Mouse (Mus musculus) lung, adult 18-20 months (tissue): ENCODE results near the gene Tpx2.

Source experiments
- DNase-seq, 2 experiments: peaks; one replicate each; pipeline ENCODE4 v3.0.0; 2022; ENCODE audit warnings: mixed read lengths in 2 of 2

Tpx2 gene

GRCm38 (mm10) chr2:152821023-152821422 is 26.7 kb upstream of the Tpx2 start:
- peak; percentile 78 to 83 for DNase-seq

- DNase-seq: no peak
Measured at GRCm38 (mm10) chr2:152821566-152821965, 26.2 kb upstream of the Tpx2 start.

- no peak for DNase-seq
Measured at GRCm38 (mm10) chr2:152823770-152824169, 24.0 kb upstream of the Tpx2 start.

DNA sequence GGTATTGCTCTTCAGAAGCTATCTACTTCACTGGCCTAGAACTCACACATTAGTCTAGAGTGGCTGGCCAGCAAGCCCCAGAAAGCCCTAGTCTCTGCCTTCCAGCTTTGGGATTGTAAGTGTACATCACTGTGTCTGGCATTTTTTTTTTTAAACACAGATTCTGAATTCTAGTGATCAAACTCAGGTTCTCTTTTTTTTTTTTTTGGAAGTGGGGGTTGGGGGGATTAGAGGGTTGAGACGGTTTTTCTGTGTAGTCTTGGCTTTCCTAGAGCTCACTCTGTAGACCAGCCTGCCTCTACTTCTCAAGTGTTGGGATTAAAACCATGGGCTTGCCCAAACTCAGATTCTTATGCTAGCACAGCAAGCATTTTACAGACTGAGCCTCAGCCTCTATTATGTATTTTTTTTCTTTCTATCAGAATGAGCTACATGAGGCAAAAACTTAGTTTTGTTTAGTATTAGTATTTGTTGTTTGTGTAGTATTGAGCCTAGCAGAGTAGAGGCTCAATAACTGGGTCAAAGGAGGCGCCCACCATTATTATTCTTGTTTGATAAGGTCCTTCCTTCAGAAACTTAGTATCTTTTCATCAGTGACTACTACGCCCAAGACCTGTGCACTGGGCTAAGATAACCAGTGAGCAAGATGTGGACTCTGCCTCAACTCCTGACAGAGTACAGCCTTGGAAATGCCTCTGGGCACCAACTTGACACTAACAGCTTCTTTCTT is 23.2 kb upstream of the Tpx2 start:
- DNase-seq: no peak

- no peak for DNase-seq
Measured at GRCm38 (mm10) chr2:152825168-152825697, 22.5 kb upstream of the Tpx2 start.

DNA sequence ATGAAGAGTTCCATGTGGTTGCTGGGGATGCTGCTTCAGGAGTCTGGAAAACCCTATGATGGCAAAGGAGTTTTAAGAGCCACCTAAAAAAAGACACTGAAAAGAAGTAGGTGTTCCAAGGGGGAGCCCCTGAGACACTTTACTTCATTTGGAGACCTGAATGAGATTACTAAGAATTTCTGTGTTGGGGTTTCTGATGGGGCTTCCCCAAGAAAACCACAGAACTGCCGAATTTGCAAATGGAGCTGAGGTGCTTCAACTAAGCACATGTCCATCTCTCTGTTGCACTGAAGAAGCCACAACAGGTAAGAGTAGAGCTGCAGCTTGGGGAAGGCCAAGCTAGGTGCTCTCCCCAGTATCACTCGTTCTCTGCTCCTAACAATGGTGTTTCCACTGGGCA is 22.1 kb upstream of the Tpx2 start:
- no peak for DNase-seq

DNA sequence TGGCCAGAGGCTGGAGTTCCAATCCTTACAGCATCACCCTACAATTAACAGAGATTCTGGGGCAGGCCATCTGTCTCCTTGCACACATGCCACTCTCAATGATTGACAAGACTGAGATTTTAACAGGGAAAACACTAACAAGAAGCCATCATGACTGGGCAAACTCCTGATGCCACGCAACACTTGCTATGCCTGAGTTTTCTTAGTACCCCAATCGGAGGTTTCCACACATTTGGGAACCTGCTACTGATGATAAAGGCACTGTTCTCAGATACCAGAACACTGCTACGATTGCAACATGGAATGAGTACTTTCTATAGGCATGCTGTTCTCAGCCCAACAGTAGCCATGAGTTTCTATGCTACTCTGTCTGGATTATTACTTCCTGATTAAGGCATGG is 21.3 kb upstream of the Tpx2 start:
- DNase-seq: no peak

DNA sequence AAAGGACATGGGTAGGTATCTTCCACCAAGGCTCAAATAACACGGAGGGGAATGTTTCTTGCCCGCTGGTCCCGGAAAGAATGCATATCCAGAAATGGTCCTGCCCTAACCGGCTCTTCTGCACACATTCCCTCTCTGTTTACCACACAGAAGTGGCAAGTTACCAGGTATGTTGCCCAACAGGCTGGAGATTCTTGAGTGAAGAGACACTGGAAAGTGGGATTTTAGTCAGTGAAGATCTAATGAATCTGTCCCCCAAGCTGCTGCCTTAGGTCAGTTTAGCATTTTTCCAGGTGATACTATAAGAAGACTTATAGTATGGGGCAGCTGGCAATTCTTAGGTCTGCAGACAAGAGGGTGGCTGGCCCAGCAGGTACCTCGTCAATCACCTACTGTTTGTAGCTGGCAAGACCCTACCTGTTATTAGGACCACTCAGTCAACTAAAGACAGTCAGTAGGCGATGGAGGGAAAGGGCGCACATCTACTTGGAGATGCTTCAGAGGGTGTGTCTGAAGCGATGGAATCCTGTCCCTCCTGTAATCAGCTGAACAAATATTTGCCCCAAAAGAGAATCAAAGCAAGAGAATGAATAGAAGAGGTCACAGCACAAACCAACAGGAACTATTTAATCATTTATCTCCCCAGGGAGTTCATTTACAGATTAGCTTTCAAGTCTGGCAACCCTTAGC is 20.3 kb upstream of the Tpx2 start:
- peak; percentile 76 to 85 for DNase-seq

GRCm38 (mm10) chr2:152828011-152828370 is 19.8 kb upstream of the Tpx2 start:
- DNase-seq: peak in 1 of 2 experiments; percentile 50

GRCm38 (mm10) chr2:152828532-152828931 is 19.2 kb upstream of the Tpx2 start:
- no peak for DNase-seq

GRCm38 (mm10) chr2:152829367-152829881 is 18.3 kb upstream of the Tpx2 start:
- DNase-seq: peak; percentile 54 to 65

- peak; percentile 95 to 97 for DNase-seq
Measured at GRCm38 (mm10) chr2:152830021-152830921, 17.5 kb upstream of the Tpx2 start.

DNA sequence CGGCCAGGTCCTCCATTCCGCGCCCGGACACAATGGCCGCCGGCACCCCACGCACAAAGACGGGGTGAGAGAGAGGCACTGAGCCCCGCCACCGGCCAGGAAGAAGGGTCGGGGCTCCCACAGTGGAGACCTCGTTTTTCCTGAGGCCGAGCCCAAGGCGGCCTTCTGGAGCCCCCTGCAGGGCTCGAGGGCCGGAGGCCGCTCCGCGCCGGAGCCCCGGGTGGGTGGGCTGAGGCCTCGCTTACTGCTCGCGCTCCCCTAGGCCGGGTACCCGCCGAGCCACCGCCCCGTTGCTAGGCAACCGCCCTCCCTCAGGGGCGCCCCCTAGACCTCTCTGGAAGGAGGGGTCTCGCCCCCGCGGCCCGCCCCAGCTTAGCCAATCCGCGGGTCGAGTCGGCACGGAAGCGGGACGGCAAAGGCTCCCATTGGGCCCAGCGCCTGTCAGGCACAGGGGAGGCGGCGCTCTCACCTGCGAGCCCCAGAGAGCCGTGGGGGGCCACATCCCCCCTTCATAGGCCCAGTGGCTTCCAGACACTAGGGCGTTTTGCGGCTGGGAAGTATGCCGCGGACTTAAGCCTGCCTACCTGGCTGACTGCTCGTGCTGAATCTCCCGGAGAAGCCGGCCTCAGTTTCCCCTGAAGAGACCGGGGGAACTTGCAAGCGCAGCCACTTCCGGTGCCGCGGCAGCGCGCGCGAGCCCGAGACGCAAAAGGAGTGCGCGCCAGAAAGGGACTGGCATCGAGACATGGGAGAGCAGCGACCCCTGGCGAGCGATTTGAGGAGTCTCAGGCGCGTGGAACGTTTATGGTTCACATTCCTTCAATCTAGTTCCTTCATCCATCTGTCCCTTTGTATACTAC is 16.5 kb upstream of the Tpx2 start, which contains the start of gene Bcl2l1:
Gene Bcl2l1 (minus strand): TSS at position 710 of the 860 bp plus-strand sequence.
- peak; percentile 97 to 98 for DNase-seq

DNA sequence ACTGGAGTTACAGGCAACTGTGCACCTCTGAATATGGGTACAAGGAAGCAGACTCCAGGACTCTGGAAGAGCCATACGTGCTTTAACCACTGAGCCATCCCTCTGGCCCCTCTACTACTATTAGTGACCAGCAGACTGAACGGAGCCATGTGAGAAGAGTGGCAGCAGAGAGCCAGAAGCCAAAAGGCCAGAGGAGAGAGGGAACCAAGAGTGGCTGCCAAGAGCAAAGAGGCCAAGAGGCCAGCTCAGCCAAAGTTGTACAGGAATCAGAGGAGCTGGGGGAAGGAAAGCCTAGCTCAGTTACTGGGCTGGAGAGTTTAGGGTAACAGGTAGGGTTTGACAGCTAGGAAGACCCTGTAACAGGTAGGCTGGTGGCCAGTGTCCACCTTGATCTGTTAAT is 8.5 kb upstream of the Tpx2 start:
- DNase-seq: no peak

- DNase-seq: no peak
Measured at GRCm38 (mm10) chr2:152842741-152843140, 5.0 kb upstream of the Tpx2 start.

- no peak for DNase-seq
Measured at GRCm38 (mm10) chr2:152847057-152847814, 528 bp upstream of the Tpx2 start.

DNA sequence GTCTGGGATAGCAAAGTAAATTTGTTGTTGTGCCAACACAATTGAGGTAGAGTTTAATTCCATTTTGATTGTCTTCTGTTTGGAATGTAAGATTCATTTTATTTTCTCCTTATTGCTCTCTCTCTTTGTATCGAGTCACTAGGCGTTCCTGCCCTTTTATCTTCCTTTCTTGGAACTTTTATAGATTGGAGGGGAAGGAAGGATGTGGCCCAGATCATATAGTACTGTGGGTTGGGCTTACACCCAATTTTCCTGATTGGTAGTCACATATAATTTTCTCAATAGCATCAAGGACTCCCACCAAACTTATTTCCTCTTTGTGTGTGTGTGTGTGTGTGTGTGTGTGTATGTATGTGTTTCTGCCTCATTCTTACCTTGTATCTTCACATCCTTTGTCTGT is 702 bp downstream of the Tpx2 start:
- no peak for DNase-seq

DNA sequence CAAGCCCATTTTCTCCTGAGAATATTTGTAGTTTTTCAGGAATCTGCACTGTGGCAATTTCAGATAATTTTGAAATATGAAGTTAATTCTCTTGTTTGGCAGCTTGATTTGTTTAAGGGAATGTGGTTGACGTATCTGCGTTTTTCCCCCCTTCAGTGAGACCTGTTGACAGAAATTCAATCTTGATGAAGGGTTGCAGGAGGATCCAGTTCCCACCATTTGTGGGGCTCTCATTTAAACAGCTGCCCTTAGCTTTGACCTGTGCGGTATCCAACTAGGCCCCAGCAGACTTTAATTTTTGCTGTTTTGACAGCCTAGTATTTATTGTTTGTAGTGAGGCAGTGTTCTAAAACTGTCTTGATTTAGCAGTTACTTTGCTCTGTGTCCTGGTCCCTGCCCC is 11.7 kb downstream of the Tpx2 start:
- no peak for DNase-seq

DNA sequence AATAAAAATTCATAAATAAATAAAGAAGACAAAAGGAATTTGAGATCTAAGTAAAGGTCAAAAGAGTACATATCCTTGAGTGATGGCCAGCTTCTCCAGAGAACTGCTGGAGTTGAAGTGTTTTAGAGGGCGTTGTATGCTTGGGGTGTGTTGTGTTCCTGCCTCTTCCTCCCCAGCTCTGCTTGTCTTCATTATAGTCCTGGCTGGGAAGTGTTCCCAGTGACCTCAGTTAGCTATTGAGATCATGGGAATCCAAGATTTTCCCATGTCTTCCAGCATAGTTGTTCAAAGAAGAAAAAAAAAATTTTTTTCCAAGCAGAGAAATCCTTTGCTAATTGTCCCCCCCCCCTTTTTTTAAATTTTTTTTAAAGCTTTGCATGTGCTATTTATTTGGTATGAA is 14.1 kb downstream of the Tpx2 start:
- DNase-seq: no peak

DNA sequence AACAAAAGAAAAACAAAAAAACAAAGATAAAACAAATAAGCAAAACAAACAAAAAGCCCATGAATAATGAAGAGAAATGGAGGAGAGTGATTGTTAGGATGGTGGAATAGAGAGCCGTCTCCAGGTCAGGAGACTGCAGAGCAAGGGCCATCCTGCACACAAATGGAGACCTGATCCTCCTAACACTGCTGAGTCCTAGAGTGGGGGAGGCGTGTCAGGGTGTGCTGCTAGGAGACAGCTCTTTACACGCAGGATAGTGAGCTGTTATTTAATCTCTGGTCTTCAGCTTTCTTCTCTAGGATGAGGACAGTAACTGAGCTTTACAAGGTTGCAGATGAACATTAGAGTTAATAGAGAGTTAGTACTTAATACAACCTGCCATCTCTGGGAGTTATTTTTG is 14.9 kb downstream of the Tpx2 start:
- no peak for DNase-seq

DNA sequence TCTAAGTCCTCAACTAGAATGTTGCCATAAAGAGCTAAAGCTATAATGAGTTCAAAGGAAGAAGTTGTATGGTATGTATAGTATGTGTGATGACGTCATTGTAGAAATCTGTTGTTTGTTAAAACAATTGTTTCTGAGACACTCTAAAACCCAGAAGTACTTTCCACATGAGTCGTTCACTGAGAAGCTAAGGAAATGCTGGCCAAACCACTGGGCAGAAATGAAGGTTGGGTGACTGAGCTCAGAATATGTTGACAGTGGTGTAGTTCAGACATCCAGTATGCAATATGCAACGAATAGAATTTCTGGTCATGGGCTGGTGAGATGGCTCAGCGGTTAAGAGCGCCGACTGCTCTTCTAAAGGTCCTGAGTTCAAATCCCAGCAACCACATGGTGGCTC is 15.6 kb downstream of the Tpx2 start:
- DNase-seq: no peak
